Mouse (Mus musculus) granulocyte monocyte progenitor cell, adult 5-6 weeks (primary cell): ENCODE results near the gene Gm44579. TPM values are rescaled to one million over a fixed set of nuclear protein-coding genes. Genes with fewer than 3 reads are reported as not detected.

Experiments
- ATAC-seq: replicated peaks from 2 replicates; pipeline ENCODE4 v1.8.0; 2016; ENCODE audit warnings: mild to moderate bottlenecking, moderate TSS enrichment, inconsistent platforms; ENCODE audit not compliant: poor library complexity, severe bottlenecking
- total RNA-seq, 2 experiments: library from RNA; stranded (forward) in 1 of 2; stranded (reverse) in 1 of 2; fragments of 200-712, 200-1000 nt in 1 of 2; fragments of >200 nt in 1 of 2; fragmentation: Nextera tagmentation in 1 of 2; gene quantifications; 2 replicates each; pipeline ENCODE4 v1.2.3; 2014 to 2017

The Gm44579 gene
- total RNA-seq, 2 experiments from 2014 or later, result not detected

- no peak for ATAC-seq
Observed at GRCm38 (mm10) chr15:98140809-98141208, 80.0 kb downstream of the Gm44579 start.

GRCm38 (mm10) chr15:98139763-98140162 lies 81.0 kb downstream of the Gm44579 start:
- ATAC-seq, result peak; percentile 91

GRCm38 (mm10) chr15:98136871-98137270 lies 83.9 kb downstream of the Gm44579 start:
- ATAC-seq, result no peak

Other genes with a start within 250 kb of the Gm44579 start
- not detected in 2 replicates for gene Col2a1, start 216.3 kb downstream of the Gm44579 start, total RNA-seq (2014; fragmentation: Nextera tagmentation)
- not detected in 2 replicates for gene Col2a1, start 216.3 kb downstream of the Gm44579 start, total RNA-seq (2017)
- 9.5 and 11.5 TPM in 2 replicates for gene Pfkm, start 128.4 kb downstream of the Gm44579 start, total RNA-seq (2014; fragmentation: Nextera tagmentation)
- gene Pfkm, start 128.4 kb downstream of the Gm44579 start, total RNA-seq (2017), result 10.8 and 15.8 TPM in 2 replicates
- gene Senp1, start 127.2 kb downstream of the Gm44579 start, total RNA-seq (2014; fragmentation: Nextera tagmentation), result 82.1 and 83.1 TPM in 2 replicates
- 60.5 and 66.6 TPM in 2 replicates for gene Senp1, start 127.2 kb downstream of the Gm44579 start, total RNA-seq (2017)
- gene Asb8, start 55.4 kb downstream of the Gm44579 start, total RNA-seq (2014; fragmentation: Nextera tagmentation), result 27.8 and 31.3 TPM in 2 replicates
- 21.0 and 22.8 TPM in 2 replicates for gene Asb8, start 55.4 kb downstream of the Gm44579 start, total RNA-seq (2017)
- not detected in 2 replicates for gene Ccdc184, start 53.8 kb downstream of the Gm44579 start, total RNA-seq (2014; fragmentation: Nextera tagmentation)
- gene Ccdc184, start 53.8 kb downstream of the Gm44579 start, total RNA-seq (2017), result not detected in 2 replicates
- gene Olfr288, start 25.4 kb downstream of the Gm44579 start, total RNA-seq (2014; fragmentation: Nextera tagmentation), result not detected in 2 replicates
- not detected in 2 replicates for gene Olfr288, start 25.4 kb downstream of the Gm44579 start, total RNA-seq (2017)
- gene Olfr287, start 79 bp upstream of the Gm44579 start, total RNA-seq (2014; fragmentation: Nextera tagmentation), result not detected in 2 replicates
- not detected in 2 replicates for gene Olfr287, start 79 bp upstream of the Gm44579 start, total RNA-seq (2017)
- gene Olfr286, start 13.5 kb upstream of the Gm44579 start, total RNA-seq (2014; fragmentation: Nextera tagmentation), result 0.36 TPM in 1 of 2 replicates, not detected in the other
- 0.86 TPM in 1 of 2 replicates, not detected in the other for gene Olfr286, start 13.5 kb upstream of the Gm44579 start, total RNA-seq (2017)
- gene H1fnt, start 36.3 kb upstream of the Gm44579 start, total RNA-seq (2014; fragmentation: Nextera tagmentation), result not detected in 2 replicates
- not detected in 2 replicates for gene H1fnt, start 36.3 kb upstream of the Gm44579 start, total RNA-seq (2017)
- not detected in 2 replicates for gene Zfp641, start 75.2 kb upstream of the Gm44579 start, total RNA-seq (2014; fragmentation: Nextera tagmentation)
- gene Zfp641, start 75.2 kb upstream of the Gm44579 start, total RNA-seq (2017), result not detected in 2 replicates
- not detected in 2 replicates for gene Olfr285, start 96.4 kb upstream of the Gm44579 start, total RNA-seq (2014; fragmentation: Nextera tagmentation)
- gene Olfr285, start 96.4 kb upstream of the Gm44579 start, total RNA-seq (2017), result not detected in 2 replicates
- not detected in 2 replicates for gene Olfr284, start 120.0 kb upstream of the Gm44579 start, total RNA-seq (2014; fragmentation: Nextera tagmentation)
- gene Olfr284, start 120.0 kb upstream of the Gm44579 start, total RNA-seq (2017), result not detected in 2 replicates
- gene Olfr283, start 160.0 kb upstream of the Gm44579 start, total RNA-seq (2014; fragmentation: Nextera tagmentation), result not detected in 2 replicates
- not detected in 2 replicates for gene Olfr283, start 160.0 kb upstream of the Gm44579 start, total RNA-seq (2017)
- gene Olfr282, start 210.2 kb upstream of the Gm44579 start, total RNA-seq (2014; fragmentation: Nextera tagmentation), result not detected in 2 replicates
- gene Olfr282, start 210.2 kb upstream of the Gm44579 start, total RNA-seq (2017), result not detected in 2 replicates
- gene Olfr281, start 231.6 kb upstream of the Gm44579 start, total RNA-seq (2014; fragmentation: Nextera tagmentation), result not detected in 2 replicates
- gene Olfr281, start 231.6 kb upstream of the Gm44579 start, total RNA-seq (2017), result not detected in 2 replicates
- not detected in 2 replicates for gene OR5BS1P, start 248.9 kb upstream of the Gm44579 start, total RNA-seq (2014; fragmentation: Nextera tagmentation)
- not detected in 2 replicates for gene OR5BS1P, start 248.9 kb upstream of the Gm44579 start, total RNA-seq (2017)